Mouse (Mus musculus) lung, postnatal 10 days (tissue): ENCODE data around the gene Mgat3.
A peak's percentile ranks its signal among the peaks of the same experiment; 100 is the strongest.

Experiments used
- DNase-seq: peaks from one replicate; pipeline ENCODE4 v3.0.0; 2021

The Mgat3 gene

DNA sequence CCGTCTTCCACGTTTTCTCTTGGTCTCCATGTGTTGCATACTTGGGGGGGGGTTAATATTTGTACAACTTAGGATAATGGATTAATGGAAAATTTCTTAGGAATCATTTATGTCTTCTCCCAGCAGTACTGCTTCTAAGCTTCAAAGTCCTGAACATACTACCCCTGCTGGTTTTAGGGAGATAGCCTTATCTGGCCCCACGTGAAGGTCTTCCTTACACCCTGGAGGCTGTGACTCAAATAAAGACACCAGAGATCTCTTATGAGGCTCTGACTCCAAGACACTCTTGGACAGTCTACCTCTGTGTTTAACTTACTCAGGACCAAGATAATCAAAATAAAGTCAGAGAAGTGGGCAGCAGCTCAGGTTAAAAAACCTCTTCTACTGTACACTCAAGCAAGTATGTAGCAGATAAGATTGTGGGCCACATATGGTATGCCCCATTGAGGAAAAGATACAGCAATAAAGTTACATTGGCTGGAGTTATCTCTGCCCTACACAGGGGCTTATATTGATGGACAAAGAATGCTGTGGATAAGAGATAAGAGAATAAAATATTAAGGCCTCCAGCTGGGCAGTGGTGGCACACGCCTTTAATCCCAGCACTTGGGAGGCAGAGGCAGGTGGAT is 8.7 kb downstream of the Mgat3 start:
- no peak for DNase-seq

DNA sequence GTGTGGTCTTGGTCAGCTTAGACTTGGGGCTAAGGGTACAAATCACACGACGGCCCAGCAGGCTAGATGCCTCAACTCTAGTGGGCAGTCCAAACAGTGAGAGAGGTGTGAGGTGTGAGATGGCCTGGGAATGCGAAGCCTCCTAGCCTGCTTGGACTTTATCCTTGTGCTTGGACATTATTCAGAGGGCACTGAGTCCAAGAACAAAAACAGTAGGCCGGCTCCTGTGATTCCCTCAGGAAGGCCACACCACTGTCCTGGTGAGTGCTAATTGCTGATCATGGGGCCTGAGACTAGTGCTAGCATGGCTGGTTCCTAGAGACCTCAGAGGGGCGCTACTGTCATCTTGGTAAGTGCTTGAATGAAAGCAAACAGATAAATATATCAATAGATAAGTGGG is 15.4 kb downstream of the Mgat3 start:
- DNase-seq, result no peak

DNA sequence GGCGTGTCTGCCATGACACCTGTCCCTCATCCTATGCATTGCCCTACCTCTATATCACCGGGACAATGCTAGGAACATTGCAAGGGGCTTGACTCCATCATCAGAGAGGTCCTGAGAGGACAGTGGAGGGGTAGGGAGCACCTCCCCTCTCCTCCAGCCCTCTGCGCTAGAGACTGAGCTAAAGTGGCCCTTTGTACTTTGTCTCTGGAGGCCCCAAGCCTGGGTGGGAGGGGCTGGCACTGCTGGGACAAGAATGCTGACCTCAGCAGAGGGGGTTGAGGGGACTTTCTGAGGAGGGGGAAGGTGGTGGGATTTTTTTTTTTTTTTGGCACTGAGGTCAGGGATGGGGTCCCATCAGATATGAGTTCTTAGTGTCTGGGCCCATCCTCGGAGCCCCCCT is 16.6 kb downstream of the Mgat3 start:
- DNase-seq, result no peak

DNA sequence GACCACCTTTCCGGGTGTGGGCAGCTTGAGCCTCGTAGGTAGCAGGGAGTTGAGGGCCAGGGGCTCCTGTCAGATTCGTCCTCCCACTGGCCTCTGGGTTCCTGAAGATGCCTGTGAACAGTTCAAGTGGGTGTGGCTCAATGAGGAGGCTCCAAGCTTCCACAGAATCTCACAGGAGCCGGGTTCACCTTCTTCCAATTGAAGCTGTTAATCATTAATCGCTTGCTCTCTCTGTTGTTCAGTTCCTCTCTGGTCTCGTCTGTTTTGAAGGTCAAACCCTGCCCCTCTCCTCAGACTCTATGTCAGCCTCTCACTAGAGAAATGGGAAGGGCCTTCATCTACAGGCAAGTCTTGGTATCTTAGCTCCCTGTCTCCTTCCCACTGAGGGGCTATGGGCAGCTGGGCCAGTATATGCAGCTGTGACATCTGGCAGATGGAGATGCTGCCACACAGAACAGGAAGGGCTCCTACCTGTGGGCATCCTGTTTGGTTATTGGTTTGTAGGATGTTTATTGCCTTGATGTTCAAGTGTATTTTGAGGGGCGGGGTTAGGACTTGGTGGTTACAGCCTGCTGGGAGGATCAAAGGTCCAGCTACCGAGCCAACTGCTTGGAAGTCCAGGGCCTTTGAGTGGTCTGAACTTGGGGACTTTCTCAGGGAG is 18.2 kb downstream of the Mgat3 start:
- DNase-seq, result no peak

DNA sequence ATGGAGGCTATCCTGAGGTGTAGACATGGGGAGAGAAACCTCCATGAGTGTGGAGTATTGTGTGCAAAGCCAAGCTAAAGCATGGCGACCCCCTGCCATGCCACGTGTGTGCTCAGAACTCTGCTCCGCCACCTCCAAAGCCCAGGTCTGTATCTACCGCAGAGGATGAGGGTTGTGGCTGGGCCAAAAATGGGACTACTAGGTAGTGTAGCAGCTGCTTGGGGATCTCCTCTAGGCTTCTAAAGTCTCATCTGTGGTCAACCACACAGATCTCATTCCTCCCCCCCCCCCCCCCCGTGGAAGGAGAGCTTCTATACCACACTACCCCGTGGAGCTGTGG is 18.7 kb downstream of the Mgat3 start:
- no peak for DNase-seq

DNA sequence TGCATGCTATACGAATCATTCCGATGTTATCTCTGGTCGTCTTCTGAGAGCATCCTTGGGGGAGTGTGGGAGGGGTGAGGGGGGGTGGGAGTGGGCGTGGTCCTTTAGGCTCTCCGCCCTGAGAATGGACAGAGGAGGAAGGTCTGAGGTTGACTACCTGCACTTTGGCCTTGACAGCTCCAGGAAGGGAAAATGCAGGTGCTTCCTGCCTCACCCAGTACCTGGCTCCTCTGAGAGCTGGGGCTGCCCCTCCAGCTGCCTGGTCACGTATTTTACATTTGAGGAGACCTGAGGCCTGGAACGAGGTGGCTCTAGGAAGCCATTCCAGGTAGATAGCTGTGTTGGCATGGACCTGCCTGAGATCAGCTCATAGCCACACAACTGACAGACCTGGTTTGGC is 19.3 kb downstream of the Mgat3 start:
- DNase-seq, result no peak

DNA sequence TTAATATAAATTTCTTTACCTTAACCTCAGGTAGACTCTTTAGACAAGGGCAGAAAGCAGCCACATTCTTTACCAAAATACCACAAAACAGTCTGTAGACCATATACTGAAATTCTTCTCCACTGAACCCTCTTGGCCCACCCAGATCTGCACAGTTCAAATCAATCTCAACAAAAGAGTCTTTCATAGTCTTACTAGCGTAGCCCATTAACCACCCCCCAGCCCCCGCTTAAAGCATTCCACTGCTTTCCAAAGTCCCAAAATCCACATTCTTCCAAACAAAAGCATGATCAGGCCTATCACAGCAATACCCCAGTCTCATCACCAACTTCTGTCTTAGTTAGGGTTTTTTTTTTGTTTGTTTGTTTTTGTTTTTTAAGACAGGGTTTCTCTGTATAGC is 26.0 kb downstream of the Mgat3 start:
- no peak for DNase-seq

DNA sequence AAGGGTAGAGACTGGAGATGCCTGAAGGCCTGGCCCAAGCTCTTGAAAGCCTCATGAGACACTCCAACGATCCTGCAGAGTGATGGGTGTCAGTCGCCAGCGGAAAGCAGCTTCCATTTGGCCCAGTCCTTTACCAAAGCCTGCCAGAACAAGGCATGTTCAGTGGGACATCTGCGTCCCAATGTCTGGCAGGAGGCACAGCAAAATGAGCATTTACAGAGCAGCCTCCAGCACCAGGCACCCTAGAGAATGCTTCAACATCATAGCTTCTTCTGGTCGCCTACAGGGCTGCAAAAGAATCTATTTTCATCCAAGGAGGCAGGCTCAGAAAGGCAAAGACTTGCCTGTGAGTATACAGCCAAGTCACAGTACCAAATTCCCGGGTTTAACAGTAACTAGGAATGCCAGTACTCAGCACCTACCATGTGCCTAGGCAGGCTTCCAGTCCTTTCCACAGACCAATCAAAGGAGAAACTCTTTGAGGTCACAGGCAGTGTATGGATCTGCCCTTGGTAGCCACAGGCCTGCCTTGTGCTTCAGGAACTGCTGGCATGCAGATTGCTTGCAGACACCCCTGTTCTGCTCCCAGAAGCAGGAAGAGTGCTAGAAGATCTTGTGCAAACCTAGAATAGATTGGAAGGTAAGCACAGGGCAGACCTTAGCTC is 28.7 kb downstream of the Mgat3 start:
- no peak for DNase-seq

DNA sequence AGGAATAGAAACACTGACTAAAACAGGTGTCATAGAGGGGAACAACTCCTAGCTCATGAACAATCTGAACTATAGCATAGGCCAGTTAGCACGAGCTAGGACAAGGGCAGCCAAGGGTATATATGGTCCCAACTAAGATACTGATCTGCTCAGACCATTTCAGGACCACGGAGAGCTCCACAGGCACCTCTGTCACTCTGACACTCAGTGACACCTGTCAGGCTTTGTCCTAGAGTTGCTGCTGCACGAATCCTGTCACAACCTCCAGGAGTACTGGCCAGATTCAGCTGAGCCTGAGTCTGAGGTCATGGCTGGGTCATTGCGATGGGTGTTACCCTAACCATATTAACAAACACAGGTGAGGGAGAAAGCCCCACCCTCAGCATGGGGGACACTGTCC is 29.9 kb downstream of the Mgat3 start:
- peak; percentile 20 for DNase-seq

DNA sequence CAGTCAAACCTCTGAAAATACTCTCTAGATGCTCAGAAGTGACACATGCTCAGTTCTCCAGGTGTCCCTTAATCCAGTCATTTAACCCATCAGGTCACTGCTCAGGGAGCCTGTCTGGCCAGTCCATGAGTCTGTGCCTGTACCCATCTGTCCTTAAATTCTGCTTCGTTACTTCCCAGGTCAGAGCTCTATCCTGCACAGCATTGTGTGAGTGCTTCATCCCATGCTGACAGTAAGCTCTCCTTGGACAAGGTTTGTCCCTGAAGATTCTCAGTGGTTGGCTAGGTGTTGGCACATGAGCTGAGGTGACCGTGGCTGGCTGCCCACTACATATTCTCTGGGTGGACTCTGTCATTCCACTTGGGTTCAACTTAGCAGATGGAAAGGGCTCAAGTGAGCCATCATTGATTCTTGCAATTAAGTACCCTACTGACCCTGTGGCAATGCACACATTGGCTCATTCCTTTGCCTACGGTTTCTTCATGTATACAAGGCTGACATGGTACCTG is 32.6 kb downstream of the Mgat3 start:
- DNase-seq, result no peak

DNA sequence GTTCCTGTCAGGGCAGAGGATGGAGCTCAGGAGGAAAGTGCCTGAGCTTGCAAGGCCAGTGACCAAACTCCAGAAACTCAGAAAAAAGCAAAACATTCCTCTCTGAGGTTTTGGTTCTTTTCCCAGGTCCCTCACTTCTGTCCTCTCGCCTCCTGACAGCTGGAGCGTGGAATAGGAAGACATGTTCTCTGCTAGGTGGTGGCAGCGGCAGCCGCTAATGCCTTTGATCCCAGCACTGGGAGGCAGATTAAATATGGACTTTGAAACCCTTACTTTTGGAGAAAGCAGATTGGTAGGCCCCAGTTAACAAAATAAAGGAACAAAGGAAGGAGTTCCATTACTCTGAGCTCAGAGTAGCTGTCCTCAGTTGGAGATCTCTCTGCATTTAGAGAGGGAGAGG is 34.9 kb downstream of the Mgat3 start:
- no peak for DNase-seq

DNA sequence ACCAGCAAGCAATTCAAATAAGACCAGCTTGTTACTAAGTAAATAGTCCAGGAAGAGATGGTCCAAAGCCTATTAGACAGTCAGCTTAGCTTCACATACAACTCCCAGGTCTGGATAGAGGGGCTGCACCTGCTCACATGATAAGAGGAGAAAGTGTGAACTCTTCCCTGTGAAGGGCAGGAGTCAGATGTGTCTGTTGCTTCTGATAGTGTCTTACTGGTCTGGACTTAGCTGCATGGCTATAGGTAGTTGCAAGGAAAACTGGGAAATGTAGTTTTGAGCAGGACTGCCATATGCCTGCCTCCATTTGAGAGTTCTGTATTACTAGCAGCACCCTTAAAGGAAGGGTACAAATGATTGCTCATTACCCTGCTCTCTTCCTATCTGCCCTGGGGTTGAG is 40.2 kb downstream of the Mgat3 start:
- no peak for DNase-seq

DNA sequence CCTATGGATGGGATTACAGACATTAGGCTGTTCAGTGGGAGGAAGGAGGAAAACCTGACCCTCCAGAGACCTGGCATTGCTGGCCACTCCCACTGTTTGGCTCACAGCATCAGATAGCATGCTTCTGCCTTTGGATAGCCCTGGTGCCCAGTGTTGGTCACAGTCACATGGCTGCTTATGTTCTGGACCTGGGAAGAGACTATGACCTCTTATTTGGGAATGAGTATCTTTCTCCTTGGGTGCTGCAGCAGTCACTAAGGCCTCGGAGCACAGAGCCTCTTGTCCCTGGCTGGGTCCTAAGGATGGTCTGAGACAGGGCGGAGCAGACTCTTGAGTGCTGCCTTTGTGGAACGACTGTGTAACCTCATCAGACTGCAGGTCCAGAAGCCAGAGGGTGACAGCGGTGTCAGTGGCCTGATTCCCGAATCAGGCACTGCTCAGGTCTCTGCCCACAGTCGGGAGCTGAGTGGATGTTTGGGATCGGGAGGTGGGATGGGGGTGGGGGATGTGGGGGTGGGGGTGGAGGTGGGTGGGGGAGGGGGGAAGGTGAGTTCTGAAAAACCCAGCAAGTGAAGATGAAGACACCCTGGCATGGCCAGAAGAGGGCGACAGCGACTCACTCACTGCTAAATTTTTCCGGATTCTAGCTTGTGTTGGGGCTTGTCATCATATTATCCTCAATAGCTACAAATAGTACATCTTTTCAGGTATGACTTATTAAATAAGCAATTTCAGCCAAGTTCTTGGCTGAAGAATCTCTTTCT is 42.4 kb downstream of the Mgat3 start:
- peak; percentile 51 for DNase-seq

DNA sequence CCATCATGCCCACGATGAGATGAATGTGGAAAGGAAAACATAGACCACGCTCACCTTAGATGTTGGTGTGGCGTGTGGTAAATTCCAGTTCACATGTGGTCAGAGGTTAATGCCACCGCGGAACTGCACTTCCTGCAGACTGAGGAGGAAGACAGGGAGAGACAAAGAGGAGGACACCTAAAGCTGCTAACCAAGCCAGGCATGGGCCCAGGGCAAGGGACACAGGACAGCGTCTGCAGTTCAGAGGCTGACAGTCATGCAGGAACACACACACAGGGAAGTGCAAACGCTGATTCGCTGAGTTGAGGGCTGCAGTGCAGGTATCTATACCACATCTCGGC is 42.9 kb downstream of the Mgat3 start:
- no peak for DNase-seq

DNA sequence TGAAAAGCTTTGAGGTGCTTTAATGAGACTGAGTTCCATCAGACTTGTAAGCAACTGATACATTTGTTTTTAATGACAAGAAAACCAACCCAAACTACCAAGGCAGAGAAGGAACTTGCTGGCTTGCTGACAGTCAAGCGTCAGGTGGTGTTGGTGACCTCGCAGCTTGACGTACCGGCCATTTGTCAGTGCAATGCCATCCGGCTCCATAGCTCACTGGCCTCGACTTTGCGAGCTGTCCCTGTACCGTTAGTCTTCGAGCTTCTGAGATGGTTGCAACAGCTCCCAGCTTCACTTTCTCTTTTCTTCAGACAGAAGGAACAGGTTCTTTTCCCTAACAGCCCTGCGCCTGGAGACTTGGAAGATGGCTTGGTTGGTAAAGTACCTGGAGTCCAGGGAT is 44.0 kb downstream of the Mgat3 start:
- DNase-seq, result no peak

DNA sequence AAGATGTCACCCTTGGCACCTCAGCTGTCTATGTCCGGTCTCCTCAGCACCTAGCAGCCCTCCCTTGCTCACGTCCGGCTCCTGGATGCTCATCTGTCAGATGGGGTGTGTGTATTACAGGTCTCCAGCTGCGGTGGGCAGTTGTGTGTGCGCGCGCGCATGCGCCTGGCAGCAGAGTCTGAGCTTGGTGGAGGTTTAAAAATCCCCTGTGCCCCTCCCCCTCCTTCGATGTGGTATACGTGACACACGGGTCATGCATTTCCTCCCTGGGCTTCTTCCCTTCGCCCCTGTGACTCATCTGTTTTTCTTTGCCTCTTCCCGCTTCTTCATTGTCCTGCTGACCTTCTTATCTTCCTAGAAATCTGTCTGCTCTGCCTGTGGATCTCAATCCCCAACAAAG is 45.7 kb downstream of the Mgat3 start:
- DNase-seq, result peak; percentile 39

DNA sequence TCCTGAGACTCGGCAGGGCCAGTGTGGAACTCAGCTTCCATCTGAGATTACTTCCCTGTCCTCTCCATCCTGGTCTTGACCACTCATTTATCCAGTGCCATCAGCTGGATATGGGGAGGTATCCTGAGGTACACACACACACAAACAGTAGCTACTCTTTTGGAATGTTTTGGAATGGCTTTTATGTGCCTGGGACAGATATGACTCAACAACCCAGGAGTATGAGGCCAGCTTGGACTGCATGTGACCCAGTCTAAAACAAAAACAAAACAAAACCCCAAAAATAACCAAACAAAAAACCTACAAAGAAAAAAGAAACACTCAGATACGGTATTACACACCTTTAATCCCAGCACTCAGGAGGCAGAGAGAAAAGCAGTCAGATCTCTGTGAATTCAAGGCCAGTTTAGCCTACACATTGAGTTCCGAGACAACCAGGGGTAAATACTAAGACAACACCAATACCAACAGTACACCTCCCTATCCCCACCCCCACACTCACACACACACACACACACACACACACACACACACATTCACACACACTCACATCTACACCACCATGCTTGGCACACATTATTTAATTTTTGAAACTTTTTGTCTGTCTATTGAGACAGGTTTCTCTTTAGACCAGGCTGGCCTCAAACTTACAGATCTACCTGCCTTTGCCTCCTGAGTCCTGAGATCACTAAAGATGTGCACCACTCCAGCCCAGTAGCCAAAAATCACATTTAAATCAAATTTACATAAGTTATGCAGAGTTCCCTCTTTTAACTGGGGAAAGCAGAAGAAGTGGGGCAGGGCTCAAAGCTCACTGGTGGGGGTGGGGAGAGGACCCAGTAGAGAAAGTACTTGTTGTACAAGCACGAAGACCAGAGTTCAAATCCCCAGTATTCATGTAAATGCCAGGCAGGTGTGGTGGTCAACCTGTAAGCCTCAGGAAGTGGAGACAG is 46.5 kb downstream of the Mgat3 start:
- DNase-seq, result no peak

DNA sequence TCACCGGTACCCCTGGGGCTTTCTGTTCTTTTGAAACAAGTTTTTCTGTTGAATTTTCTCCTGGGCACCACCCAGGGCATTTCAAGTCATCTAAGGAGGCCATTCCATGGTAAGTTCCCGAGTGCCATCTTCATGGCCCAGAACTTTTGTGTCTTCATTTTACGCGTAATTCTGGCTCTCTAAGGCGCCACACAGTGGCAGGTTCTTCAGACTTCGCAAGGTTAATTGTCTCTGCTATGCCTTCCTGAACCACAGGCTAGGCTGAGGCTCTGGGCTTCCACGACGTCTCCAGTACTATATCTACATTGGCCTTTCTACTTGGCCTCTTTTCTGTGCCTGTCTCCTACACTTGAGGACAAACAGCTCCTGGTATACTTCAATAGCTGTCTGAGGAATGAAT is 47.5 kb downstream of the Mgat3 start:
- DNase-seq, result no peak

DNA sequence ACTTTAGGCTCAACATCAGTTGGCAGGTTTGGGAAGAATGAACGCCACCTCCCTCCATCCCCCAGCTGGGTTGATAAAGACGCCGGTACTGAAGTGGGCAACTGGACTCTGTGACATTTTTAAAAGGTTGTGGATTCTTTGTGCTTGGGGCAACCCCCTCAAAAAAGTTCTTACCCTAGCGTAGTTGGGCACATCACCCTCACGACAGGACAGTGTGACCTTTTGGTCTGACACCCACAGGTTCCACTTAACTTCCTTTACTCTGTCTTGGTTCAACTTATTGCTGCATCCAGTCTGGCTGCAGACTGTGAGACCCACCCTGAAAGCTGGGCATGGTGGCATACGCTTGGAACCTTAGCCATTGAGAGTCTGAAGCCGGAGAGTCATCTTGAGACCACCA is 50.2 kb downstream of the Mgat3 start:
- no peak for DNase-seq

DNA sequence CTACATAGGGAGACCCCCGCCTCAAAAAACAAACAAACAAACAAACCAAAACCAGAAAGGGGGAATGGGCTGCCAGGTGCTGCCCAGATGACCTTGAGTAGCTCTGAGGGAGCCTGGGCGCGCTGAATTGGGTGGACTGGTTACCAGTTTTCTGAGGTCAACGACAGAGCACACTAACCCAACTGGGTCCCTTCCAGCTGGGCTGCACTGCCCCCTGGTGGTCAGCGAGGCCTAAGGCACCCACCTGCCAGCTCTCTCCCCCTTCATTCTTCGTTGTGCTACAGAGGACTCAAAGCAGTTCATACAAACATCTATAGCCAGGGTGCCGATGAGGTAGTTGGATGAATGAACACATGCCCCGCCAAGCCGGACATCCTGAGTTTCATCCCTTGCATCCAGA is 51.7 kb downstream of the Mgat3 start:
- DNase-seq, result peak; percentile 86

DNA sequence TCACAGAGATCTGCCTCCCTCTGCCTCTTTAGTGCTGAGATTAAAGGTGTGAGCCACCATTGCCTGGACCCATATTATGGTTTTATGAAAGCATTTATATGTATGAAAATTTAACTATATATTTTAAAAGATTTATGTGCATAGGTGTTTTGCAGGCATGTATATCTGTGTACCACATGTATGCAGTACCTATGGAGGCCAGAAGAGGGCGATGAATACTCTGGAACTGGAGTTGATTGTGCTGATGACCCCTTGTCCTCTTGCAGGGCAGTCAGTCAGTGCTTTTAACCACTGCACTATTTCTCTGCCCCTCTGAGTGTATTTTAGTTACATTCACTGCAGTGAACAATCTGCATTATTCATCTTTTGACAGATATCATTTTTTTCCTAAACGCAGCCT is 52.3 kb downstream of the Mgat3 start:
- peak; percentile 79 for DNase-seq

DNA sequence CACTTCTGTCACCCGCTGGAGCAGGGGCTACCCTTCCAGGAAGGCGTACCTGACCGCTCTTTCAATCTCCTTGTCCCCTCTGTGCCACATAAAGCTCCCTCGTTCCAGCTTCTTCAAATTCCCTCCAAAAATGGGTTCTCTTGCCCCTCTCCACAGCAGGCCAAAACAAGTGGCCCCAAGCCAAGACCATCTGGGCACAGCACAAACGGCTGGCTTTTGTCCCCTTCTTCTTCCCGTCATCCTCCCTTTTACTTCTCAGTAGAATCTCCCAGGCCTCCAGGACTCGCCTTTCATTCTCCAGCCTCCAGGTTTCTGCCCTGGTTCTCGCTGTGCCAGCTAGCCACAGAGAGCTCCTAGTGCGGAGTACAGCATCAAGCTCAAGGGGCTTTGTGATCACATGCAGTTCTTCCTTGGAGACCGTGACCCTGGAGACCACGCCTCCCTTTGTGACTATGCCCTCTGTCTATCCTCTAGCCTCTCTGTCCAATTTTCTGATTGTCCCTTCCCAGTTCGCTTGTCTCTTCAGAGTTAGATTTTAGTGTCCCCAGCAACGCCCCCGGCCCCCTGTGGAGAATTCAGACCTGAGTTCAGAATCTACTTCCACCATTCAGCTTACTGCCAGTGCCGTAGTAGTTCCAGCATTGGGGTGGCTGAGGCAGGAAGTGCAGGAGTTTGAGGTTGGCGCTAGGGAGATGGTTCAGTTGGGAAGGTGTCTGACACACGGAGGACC is 54.7 kb downstream of the Mgat3 start:
- no peak for DNase-seq
